Mouse (Mus musculus) right cerebral cortex, postnatal 4 days (tissue): Measurements from ENCODE around the gene Phc2.

Source experiments
- DNase-seq: peaks from one replicate; pipeline ENCODE4 v3.0.0-alpha.2; 2022

Phc2 gene

DNA sequence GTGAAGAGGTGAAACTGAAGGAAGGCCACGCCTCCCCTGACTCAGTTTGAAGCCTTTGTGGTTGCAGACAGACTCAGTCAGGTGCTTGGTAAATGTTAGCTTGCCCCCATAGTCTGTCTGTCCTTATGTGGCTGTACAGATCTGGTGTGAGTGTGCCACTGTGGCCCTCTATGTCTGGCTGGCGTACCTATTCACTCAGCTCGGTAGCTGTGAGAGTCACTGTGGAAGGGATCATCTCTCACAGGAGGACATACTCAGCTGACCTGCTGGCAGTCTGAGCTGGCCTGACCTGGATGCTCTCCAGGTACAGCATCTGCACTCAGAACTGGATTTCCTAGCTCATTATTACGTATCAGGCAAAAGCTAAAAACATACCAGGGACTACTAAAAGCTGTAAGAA is 67.3 kb downstream of the Phc2 start:
- DNase-seq, result no peak

DNA sequence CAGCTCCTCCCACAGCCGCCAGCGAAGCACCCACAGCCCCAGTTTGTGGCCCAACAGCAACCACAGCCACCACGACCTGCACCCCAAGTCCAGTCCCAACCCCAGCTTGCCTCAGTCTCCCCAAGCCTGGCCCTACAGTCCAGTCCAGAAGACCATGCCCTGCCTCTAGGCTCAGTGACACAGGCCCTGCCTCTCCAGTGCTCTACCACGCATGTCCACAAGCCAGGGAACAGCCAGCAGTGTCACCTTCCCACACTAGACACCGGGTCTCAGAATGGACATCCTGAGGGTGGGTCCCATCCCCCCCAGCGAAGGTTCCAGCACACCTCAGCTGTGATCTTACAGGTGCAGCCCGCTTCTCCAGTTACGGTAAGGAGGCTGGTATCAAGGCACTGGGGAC is 68.4 kb downstream of the Phc2 start:
- no peak for DNase-seq

DNA sequence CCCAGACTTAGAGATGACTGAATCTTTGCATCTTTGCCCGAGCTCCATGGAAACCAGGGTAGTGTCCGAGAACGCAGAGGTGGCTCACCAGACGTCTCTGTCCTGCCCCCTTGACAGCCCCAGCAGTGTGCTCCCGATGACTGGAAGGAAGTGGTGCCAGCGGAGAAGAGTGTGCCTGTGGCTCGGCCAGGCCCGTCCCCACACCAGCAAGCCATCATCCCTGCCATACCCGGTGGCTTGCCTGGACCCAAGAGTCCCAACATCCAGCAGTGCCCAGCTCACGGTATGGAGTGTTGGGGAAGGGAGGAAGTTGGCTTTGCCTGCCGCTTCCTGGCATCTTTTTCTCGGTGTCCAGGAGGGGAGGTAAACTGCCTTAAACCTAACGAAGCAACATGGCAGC is 68.9 kb downstream of the Phc2 start:
- no peak for DNase-seq

DNA sequence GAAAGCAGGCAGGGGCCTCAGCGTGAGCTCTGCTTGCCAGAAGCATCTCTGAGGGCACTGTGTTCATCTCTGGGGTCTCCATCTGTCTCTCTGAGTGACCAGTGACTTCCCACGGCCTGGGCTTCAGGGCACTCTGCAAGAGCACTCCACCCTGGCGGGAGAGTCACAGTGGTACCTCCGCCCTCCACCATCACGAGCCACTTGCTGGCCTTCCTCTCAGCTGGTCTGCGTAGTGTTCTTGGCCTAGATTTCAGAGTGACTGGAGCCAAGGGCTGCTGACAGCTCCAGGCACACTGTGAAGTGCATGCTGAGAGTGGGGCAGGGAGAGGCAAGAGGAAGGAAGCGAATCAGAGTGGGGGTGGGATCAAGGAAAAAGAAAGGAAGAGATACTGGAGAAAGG is 69.6 kb downstream of the Phc2 start:
- no peak for DNase-seq

DNA sequence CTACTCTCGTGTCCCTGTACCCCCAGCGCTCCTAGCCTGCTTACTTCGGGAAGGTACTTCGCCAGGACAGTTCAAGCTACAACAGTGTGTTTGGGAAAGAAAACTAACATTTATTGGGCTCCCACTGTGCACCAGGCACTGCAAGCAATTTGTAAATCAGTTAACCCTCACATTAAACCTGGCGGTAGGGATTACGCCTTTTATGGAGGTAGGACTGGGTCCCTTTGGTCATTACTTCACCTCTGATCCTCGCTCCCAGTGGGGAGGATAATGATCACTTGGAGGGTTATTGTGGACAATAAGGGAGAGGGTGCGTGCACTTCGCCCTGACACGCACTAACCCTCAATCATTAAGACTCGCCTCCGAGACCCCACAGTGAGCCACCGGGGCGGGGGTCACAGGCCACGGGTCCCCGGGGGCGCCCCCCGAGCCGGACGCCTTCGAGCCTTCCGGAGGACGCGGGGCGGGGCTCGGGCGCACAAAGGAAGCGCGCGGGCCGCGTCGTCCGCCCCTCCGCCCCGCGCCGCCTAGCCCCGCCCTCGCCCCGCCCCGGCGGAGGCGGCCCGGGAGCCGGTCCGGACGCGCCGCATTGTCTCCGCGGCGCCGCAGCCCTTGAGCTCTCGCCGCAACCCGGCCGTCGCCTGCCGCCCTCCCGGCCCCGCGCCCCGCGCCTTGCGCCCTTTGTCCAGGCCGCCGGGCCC is 72.7 kb downstream of the Phc2 start:
- peak; percentile 84 for DNase-seq

DNA sequence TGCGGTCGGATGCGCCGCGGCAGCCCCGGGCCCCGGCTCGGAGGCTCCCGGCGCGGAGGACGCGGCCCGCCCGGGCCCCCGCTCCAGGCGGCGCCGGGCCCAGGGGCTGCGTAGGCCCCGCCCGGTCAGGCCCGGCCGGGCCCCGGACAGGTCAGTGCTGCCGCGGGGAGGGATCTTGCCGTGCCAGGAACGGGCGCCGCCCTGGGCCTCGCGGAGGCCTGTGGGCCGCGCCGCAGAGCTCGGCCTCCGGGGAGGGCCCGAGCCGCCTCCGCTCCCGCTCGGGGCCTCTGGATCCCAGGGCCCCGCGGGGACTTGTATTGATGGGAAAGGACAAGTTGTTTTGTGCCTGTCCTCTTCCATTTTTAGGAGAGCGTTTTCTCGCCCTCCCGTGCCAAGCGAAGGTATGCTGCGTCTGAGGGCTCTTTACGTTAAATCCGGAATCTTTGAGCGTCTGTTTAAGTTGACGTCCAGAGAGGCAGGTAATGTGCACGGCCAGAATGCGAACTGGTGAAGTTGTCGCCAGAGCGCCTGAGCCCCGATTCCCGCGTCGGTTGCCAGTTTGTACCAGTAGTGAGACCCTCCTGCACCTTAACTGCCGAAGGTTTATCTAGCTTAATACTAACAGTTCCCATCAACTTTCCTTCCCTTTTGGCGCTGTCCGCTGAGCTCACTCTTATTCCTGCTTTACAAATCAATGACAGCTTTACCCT is 73.4 kb downstream of the Phc2 start:
- no peak for DNase-seq

DNA sequence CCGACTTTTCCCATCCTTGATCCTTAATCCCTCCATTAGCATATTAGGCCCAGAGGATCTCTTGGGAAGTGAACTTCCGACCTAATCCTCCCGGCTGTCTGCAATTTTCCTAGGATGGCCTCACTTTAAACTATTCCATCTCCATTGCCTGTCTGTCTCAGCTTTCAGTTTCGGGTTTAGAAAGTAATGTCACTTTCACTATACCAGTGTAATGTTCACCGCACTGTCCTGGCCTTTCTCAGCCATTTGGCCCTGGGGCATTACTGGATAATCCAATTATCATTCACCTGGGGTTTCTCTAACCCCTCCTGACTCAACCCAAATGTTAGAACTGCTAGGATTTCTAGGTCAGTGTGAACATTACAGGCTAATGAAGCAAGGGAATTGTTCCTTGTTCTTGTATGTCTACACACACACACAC is 73.9 kb downstream of the Phc2 start:
- DNase-seq, result no peak

DNA sequence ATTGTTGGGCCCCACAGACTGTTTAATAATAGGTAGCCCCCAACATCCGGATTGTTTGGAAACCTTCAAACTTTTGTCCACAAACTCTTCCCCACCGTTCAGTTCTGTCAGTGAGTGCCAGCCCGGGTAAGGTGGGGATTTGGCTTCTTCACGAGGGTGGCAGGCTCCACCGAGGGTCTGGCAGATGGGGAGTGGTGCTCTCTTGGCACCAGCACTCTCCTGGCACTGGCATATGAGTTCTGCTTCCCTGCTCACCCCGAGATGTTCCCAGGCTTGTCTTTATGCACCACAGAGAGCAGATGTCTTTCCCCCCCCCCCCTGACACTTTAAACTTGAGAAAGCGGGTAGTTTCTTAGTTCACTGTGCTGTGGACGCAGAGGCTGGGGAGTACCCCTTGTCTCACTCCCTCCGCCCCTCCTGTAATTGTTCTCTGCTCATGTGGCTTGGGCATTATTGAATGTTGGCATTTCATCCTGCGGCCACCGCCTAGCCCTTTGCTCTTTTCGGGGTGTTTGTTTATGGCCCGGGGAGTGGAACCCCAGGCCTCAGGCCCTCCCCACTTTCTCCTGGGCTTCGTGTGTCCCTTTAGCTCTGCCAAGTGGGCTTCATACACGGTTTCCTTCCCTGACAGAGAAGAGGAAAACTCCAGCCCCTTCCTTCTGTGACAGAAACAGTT is 74.7 kb downstream of the Phc2 start:
- DNase-seq, result no peak

DNA sequence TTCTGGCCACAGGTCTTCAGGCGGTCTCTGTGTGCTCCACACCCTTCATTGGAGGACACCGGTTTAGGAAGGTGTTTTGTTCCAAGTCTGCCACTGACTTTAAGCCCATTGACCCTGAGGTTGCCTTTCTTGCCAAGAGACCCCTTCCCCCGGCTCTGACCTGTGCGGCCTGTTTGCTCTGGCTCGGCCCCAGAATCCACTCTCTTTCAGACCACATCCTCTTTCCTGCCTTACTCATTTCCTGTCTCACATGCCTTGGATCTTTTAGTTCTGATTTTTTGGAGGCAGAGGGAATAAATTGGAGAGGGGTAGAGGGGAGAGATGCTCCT is 75.2 kb downstream of the Phc2 start:
- no peak for DNase-seq

DNA sequence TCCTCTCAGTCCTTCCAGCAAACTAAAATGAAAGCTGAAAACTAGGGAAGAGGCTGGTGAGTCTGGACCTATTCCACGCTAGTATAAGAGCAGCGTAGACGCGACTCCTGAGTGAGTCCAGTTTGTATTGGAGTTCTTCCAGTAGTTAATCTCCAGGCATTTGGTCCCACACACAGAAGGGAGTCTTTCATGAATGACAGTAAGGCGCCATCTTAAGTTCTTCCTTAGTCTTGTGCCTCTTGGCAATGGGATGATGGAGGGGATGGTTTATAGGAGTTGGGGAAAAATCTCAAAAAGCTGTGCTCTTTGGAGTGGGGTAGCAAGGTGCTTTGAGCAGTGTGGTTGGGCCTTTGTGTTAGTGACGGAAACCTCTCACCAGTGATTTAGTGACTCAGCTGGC is 75.8 kb downstream of the Phc2 start:
- no peak for DNase-seq

DNA sequence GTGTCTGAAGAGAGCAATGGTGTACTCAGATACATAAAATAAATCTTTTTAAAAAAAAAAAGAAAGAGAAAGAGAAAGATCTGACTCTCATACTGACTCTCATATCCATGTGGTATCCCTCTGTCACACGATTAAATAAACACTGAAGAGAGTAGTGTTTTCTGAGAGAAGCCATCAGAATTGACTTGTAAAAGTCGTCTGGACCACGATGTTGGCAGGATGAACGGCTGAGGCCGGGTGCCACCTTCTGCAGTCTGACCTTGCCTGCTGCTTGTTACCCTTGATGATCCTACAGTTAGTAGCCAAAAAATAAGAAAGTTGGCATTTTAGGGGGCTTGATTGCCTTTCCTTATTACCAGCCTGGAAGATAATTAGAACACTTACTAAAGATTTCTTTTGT is 78.3 kb downstream of the Phc2 start:
- DNase-seq, result no peak

DNA sequence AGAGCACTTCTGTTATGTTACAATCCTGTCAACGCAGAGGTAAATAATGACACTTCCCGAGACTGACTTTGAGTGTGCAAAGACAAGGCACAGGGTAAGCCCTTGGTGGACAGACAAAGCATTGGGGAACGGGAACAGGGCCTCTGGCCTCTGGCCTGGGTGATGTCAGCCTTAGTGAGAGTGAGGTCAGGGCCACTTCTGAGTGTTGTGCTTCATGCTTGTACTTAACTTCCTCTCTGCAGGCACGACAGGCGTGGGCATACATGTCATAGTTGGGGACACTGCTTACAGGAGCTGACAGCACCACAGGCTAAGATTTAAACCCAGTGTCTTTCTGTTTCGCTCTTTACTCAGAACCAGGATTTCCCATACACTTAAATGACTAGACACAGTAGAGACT is 79.0 kb downstream of the Phc2 start:
- DNase-seq, result no peak

DNA sequence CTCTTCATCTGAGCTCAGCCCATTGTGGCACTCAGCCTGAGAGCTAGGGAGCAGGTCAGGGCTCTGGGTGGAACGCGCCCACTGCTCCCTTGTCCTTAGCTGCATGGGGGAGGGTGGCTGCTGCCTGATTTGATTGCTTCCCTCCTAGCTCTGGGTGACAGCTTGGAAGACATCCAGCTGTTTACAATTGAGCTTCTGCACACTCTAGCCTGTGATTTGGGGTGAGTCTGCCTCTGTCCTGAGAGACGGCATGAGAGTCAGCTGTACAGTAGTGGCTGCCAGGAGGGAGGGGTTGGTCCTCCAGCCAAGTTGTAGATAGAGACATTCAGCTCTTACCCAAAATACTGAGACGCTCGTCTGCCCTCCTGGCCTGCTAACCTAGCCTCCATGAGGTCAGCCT is 79.7 kb downstream of the Phc2 start:
- DNase-seq, result no peak

DNA sequence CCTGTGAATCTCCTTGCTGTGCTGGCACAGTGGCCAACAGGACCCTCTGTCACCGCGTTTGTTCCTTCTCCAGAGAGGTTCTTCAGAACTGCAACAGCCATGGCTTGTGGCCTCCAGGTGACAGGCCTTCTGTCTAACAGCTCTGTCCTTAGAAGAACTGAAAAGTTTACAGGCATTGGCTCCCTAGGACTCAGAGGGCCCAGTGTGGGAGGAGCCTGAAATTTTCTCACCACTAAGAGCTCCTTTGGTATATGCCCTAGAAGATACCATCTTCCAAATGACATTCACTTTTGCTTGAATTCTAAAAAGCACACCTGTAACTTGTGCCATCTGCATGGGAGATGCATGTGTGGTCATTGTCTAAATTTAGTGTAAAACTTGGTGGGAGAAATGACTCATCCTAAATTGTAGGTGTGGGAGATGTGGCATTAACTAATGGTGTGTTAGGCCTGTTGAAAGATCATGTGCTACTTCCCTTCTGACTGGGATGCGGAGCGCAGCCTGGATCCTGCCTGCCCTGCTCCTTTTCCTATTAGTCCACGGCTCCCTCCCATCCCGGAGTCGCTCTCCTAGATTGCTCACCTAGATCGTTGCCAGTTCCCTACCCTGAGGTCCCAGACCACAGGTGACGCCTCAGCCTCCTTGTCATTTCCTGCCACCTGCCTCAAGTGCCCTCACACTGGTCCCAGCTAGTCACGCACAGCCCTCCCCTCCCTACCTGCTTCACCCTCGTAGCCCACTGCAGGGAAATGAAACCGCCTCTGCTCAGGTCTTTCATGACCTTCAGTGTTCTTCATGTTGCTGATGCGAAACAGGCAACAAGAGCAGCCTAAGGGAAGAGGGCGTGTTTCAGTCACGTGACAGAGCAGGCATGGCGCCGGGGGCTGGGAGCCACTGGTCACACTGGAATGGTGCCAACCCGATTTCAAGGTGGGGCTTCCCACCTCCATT is 80.5 kb downstream of the Phc2 start:
- DNase-seq, result no peak

DNA sequence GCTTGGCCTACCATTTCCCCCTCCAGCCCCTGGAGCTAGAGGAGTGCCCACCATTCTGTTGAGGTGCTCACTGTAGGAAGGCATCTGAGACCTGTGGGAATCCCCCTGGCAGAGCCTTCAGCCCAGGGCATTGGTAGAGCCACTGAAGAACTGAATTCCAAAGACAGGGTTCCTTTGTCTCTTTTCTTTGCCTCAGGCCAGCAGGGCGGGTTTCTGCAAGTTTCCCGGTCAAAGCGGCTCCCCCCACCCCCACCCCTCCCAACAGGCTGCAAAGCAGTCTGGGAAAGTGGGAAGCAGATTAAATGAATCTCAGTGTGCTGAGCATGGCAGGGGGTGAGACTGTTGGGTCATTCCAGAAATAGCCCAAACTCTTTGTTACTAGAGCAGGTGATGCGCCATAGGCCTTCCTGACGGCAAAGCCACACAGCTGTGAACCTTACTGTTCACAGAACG is 82.7 kb downstream of the Phc2 start:
- DNase-seq, result no peak

DNA sequence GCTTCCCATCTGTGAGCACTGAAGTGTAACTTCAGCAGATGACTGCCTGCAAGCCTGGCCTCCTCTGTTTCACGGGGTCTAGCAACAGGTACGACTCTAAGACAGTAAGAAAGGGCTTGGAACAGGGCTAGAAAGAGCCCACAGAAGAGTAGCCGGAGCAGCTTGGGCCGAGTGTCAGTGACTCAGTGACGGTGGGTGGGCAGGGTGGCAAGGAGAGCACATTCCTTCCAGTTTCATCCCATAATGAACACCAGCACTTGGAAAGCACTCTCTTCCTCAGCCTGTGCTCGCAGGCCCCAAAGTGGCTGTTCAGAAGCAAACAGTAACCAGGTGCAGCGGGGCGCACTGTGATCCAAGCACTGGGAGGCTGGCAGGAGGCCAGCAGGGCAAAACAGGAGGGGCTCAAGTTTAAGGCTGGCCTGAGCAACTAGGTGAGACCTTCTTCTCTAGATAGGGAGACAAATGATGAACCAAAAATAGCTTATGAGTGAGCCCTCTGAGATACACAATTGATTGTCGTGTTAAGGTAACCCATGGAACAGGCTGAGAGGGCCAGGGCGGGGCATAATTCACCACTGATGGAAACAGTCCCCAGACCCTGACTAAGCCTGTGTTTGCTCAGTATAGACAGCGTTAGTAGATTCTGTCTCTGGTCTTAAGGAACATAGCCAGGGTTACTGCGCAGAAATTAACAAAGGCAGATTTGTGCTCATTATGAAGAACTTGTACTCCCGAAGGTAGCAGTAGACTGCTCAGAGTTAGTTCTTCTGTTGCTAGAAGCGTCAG is 83.5 kb downstream of the Phc2 start:
- DNase-seq, result no peak

DNA sequence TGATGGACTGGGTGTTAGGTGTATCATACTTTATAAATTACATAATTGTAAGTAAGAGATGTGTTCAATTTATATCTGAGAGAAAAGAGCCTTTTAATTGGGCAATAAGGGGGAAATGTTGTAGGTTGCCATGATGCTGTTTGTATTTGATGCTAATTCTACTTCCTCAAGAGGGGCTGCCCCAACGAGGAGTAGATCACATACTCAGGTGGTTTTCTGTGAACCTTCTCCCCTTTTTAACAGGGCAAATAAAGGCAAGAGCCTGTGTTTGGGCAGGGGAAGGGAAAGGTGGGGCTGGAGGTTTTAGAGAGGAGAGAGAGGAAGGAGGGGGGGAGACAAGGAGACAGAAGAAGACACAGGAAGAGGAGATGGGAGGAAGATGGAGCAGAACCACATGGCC is 86.4 kb downstream of the Phc2 start:
- no peak for DNase-seq

DNA sequence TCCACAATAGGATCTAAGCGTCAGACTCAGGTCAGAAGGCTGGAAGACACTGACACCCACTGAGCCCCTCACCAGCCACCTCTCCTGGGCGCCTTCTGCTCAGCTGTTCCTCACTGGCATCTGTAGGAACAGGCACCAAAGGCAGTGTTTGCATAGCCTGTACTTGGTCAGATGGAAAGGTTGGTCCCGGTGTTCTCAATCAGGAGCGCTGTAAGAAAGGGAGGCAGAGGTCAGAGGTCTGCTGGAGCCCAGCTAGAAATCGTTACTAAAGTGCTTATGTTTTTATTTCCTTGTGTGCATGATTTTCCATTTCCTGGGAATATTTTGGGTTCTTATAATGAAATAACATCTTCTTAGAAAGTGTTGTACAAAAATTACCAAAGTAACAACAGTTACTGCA is 87.4 kb downstream of the Phc2 start:
- no peak for DNase-seq

DNA sequence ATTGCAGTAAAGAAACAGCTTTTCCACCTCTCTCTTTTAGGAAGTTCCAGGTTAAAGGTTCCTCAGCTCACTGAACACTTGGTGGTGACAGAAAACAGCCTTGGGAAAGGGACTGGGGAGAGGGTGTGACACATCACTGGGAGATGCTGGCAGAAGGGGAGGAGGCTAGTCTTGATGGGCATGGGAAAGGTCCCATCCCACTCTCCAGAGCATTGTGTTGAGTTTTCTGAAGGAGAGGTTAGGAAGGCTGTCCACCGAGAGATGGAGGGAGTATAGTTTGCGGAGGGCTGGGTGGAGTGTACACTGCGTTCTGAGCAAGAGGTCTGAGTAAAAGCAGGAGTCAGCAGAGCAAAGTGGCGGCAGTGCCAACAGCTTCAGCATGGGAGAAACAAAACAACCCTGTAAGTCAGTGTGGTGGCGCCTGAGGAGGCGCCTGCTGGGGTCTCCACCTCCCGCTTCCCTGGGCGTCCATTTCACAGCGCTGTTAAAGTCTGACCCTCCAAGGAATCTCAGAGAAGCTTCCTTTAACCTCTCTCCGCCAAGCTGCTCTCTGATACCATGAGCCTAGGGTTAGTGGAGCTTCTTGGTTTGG is 88.0 kb downstream of the Phc2 start:
- DNase-seq, result no peak

DNA sequence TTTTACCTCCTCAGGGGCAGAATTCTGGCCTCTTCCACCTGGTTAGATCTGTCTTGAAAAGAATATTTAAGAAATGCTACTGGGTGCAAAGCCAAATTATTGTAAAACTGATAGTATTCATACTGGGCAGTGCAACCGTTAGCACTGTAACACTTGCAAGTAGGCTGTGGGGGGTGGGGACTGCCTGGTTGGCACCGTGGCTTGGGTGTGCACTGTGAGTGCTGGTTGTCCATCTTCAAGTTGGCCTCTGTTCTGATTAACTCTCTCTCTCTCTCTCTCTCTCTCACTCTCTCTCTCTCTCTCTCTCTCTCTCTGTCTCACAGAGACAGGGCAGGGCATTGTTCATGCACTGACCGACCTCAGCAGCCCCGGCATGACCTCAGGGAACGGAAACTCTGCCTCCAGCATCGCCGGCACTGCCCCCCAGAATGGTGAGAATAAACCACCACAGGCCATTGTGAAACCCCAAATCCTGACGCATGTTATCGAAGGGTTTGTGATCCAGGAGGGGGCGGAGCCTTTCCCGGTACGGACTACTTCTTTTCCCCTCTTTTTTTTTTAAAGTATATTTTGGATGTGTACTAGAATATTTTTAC is 88.6 kb downstream of the Phc2 start:
- DNase-seq, result no peak

DNA sequence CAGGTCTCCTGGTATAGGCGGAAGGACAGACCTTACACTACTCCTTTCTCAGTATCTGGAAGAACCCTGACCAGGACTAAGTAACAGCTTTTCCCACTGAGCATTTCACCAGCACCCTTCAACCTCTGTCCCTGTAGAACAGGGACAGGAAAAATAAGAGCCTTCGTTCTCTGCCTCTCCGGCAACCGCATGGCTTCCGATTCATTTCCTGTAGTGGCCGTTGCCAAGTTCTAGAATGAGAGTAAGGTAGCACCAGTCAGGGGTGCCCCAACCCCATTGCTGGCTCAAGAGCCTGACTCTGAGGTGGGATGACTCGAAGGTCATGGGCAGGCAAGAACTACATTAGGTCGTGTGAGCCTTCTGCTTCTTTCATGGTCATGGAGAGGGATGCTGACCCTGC is 90.7 kb downstream of the Phc2 start:
- no peak for DNase-seq
